Mouse (Mus musculus): ENCODE results near the gene Hist1h2af. TPM values are rescaled to one million over a fixed set of nuclear protein-coding genes. Genes with fewer than 3 reads are reported as not detected.

Hist1h2af gene
- polyA plus RNA-seq, 1 experiment from 2014 or later, result 7.9 TPM

DNA sequence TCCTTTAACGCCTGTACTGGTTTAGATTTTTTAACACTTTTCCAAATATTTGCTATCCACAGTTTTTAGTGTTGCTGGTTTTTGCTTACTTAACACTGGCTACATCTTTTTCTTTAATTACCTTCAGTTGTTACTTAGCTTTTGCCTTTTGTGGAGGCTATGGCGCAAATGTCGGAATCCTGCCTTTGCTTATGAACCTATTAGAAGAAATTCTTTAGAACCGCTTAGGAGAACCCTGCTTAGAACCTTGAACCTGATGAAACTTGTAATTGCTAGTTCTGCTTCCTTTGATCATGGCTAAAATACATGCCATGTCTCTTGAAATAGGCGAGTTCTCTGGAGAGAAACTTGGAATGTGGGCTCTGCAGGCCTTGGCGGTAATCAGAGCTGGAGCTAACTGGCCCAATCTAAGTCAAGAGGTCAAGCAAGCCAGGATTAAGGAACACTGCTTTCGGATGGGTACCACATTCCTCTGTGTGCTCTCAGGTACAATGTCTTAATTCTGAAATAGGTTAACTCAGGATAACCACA is 42.7 kb downstream of the Hist1h2af start:
- Histone ChIP-seq H3K4me3 (peak overlapping the region; percentile 47), H3K4me1 (peaks cover 29% of the 10 kb centered on the region), H3K4me2 (replicated peaks) (peak overlapping the region; percentile 66), H3K9ac (replicated peaks) (peak overlapping the region; percentile 75), H3K27me3 (no peaks in the 10 kb centered on the region), H3K36me3 (no peaks in the 10 kb centered on the region), H3K9me3 (no peaks in the 10 kb centered on the region), H3K27ac (replicated peaks) (peak overlapping the region; percentile 80)
- 2% methylated on average over 7 of the region's 7 CpGs for WGBS
- no peak for ATAC-seq (ENCODE audit: low FRiP score, low read depth)

DNA sequence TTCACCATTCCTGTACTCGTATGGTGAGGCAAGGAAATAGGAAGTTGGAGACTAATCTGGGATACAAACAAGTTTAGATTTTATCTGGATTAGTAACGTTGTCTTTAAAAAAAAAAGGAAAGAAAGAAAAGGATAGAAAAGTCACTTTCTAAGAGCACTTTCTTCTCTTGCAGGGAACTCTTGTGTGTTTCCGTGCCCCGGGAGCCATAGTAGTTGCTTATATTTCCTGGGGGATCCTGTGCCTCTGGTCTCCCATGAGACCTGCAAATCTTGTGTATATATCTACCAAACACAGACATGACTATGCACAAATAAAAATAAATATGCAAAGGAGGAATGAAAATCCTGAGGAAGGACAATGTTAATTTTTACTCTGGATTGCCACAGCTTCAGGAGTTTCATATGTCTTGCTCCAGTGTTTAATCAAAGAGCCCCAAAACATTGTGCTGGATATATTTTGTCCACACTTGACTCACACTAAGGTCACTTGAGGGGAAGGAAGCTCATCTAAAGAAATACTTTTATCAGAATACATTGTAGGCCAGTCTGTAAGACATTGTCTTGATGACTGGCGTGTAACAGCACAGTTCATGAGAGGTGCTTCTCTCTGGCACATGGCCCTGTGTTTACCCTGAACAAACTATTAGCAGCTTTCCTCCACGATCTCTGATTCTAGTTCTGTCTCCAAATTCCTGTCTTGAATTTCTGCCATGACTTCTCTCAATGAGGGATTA is 43.4 kb downstream of the Hist1h2af start:
- H3K27me3 ChIP-seq, result no peaks in the 10 kb centered on the region
- peak overlapping the region; percentile 66 for H3K4me2 ChIP-seq (replicated peaks)
- no peak for ATAC-seq (ENCODE audit: low FRiP score, low read depth)
- H3K27ac ChIP-seq (replicated peaks), result peak overlapping the region; percentile 80
- WGBS, result 51% methylated on average over 6 of the region's 6 CpGs
- H3K36me3 ChIP-seq, result no peaks in the 10 kb centered on the region
- no peaks in the 10 kb centered on the region for H3K9me3 ChIP-seq
- H3K4me3 ChIP-seq, result peak overlapping the region; percentile 47
- H3K4me1 ChIP-seq, result peaks cover 30% of the 10 kb centered on the region
- H3K9ac ChIP-seq (replicated peaks), result peak overlapping the region; percentile 75

DNA sequence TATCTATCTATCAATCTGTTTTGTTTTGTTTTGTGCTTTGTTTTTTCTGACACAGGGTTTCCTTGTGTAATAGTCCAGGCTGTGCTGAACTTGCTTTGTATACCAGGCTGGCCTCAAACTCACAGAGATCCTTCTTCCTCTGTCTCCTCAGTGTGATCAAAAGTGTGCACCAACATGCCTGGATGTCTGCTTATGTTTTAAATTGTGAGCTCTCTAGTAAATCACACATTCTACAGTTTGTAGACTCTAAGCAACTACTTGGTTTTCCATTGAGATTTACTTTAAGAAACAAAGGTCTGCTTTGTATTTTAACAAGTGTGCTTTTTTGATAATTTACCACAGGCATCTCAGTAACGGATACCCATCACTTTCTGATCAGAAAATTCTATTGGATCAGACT is 44.1 kb downstream of the Hist1h2af start:
- Histone ChIP-seq H3K4me3 (no peak overlapping the region), H3K9ac (replicated peaks) (no peak overlapping the region), H3K4me1 (peaks cover 32% of the 10 kb centered on the region), H3K27ac (replicated peaks) (no peak overlapping the region), H3K9me3 (no peaks in the 10 kb centered on the region), H3K4me2 (replicated peaks) (no peak overlapping the region), H3K27me3 (no peaks in the 10 kb centered on the region), H3K36me3 (no peaks in the 10 kb centered on the region)
- no peak for ATAC-seq (ENCODE audit: low FRiP score, low read depth)
- 90% methylated on average over 1 of the region's 1 CpGs for WGBS

DNA sequence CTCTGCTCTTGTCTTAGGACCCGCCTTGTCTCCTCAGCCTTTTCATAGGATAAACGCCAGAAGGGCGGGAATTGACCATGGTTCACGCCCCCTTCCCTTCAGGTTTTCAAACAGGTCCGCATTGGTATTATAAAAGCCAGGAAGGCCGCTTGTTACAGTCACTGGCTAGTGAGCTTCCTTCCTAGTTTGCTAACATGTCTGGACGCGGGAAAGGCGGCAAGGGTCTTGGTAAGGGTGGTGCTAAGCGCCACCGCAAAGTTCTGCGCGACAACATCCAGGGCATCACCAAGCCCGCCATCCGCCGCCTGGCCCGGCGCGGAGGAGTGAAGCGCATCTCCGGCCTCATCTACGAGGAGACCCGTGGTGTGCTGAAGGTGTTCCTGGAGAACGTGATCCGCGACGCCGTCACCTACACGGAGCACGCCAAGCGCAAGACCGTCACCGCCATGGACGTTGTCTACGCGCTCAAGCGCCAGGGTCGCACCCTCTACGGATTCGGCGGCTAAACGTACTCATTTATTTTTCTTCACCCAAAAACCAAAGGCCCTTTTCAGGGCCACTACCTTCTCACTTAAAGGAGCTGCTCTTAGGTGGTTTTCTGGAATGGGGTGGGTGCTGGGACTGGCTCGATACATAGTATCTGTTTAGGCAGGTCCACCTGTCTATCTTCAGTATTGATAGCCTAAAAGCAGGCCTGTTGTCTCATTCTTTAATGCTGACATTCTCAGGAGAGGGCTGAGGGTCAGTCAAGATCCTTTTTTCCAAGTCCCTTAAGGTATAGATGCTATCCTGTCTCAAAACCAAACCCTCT is 47.9 kb downstream of the Hist1h2af start, which contains the start of gene Hist1h4d:
TSS of gene Hist1h4d (plus strand) at position 191 of the 811 bp plus-strand sequence.
- H3K9ac ChIP-seq (replicated peaks), result peak within 1 kb of the TSS; percentile 70
- peak; percentile 89 for ATAC-seq (ENCODE audit: low FRiP score, low read depth)
- no peaks in the 10 kb centered on the region for H3K36me3 ChIP-seq
- peaks cover 38% of the 10 kb centered on the region for H3K4me1 ChIP-seq
- peak within 1 kb of the TSS; percentile 51 for H3K4me3 ChIP-seq
- peak within 1 kb of the TSS; percentile 95 for H3K27ac ChIP-seq (replicated peaks)
- H3K27me3 ChIP-seq, result no peaks in the 10 kb centered on the region
- peak within 1 kb of the TSS; percentile 82 for H3K4me2 ChIP-seq (replicated peaks)
- no peaks in the 10 kb centered on the region for H3K9me3 ChIP-seq
- WGBS, result under 1% methylated on average over 43 of the region's 43 CpGs

DNA sequence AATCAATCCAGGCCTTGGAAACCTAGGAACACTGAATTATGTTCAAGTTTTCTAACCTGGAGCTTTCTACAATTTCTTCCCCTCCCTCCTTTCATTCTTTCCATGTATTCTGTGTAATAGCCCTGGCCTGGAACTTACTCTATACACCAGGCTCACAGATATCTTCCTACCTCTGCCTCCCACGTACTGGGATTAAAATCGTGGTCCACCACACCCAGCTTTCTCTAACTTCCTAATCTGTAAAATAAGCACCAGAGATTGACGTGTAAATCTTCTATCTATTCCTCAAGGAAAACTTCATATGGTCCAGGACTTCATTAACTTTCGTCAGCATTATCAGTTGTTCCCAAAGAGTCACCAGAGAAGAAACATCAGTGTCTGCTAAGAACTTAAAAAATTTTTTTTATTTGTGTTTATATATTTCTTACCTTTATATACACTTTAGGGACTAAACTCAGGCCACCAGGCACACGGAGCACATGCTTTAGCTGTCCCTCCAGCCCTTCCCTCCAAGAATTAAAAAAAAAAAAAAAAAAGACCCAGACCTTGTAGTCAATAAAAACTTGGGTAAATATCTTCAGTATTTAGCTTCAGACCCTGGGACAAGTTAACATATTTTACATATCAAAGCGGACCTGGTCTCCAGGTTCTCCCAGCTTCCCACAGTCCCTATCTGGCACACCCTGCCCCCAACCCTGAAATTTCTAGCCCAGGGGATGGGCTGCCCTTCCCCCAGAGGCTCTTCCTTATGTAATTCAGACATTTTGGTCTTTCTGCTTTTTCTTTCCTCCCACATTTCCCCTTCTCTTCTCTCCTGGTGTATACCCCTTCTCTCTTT is 48.7 kb downstream of the Hist1h2af start:
- no peaks in the 10 kb centered on the region for H3K36me3 ChIP-seq
- H3K4me2 ChIP-seq (replicated peaks), result peak overlapping the region; percentile 82
- peak overlapping the region; percentile 51 for H3K4me3 ChIP-seq
- peak overlapping the region; percentile 70 for H3K9ac ChIP-seq (replicated peaks)
- H3K27me3 ChIP-seq, result no peaks in the 10 kb centered on the region
- WGBS, result 4% methylated on average over 6 of the region's 6 CpGs
- no peak for ATAC-seq (ENCODE audit: low FRiP score, low read depth)
- peak overlapping the region; percentile 95 for H3K27ac ChIP-seq (replicated peaks)
- H3K9me3 ChIP-seq, result no peaks in the 10 kb centered on the region
- H3K4me1 ChIP-seq, result peaks cover 34% of the 10 kb centered on the region

DNA sequence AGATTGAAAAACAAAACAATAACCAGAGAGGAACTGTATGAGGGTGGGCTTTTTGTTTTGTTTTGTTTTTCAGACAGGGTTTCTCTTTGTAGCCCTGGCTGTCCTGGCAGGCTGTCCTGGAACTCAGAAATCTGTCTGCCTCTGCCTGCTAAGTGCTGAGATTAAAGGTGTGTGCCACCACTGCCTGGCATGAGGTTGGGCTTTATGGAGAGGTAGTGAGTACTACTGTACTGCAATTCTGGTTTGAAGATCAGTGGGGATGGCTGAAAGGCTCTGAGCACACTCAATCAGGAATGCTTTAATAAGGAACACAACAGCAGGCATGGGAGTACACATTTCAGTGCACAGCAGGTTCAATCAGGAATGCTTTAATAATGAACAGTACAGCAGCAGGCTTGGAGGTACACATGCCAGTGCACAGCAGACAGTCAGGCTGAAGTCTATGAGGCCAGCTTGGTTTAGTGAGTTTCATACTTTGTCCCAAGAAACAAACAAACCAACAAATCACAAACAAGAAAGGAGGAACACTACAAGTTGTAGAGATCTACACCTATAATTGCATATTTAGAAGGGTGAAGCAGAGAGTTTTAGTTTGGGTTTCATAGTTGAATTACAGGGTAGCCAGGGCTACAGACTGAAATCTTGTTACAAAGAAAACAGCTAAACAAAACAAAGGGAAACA is 49.8 kb downstream of the Hist1h2af start:
- Histone ChIP-seq H3K4me2 (replicated peaks) (peak overlapping the region; percentile 82), H3K27me3 (no peaks in the 10 kb centered on the region), H3K36me3 (no peaks in the 10 kb centered on the region), H3K9me3 (no peaks in the 10 kb centered on the region), H3K4me3 (no peak overlapping the region), H3K4me1 (peaks cover 34% of the 10 kb centered on the region), H3K27ac (replicated peaks) (peak overlapping the region; percentile 95), H3K9ac (replicated peaks) (no peak overlapping the region)
- ATAC-seq (ENCODE audit: low FRiP score, low read depth), result no peak

Small RNA genes lying within 50 kb of the gene (microRNA-seq; reads per million reads assigned to microRNA genes)
- gene Gm44297 (not detected), gene Gm44359 (not detected), gene Gm44394 (not detected), gene n-TStga1 (not detected)

Other genes starting within 250 kb of the Hist1h2af start
- gene Zfp322a, start 164.7 kb upstream of the Hist1h2af start, polyA plus RNA-seq (2016; fragmentation: Nextera tagmentation; extraction: Ambion mirVana), result 66.1 and 66.9 TPM in 2 replicates
- gene Abt1, start 110.0 kb upstream of the Hist1h2af start, polyA plus RNA-seq (2016; fragmentation: Nextera tagmentation; extraction: Ambion mirVana), result 10.1 and 12.3 TPM in 2 replicates
- not detected in 2 replicates for gene Btn1a1, start 68.0 kb upstream of the Hist1h2af start, polyA plus RNA-seq (2016; fragmentation: Nextera tagmentation; extraction: Ambion mirVana)
- gene Btn2a2, start 45.0 kb upstream of the Hist1h2af start, polyA plus RNA-seq (2016; fragmentation: Nextera tagmentation; extraction: Ambion mirVana), result 0.10 and 0.17 TPM in 2 replicates
- 4.2 and 4.4 TPM in 2 replicates for gene Hist1h4h, start 2.9 kb upstream of the Hist1h2af start, polyA plus RNA-seq (2016; fragmentation: Nextera tagmentation; extraction: Ambion mirVana)
- 4.8 and 6.9 TPM in 2 replicates for gene Hist1h3g, start 1.5 kb downstream of the Hist1h2af start, polyA plus RNA-seq (2016; fragmentation: Nextera tagmentation; extraction: Ambion mirVana)
- 0.56 and 0.64 TPM in 2 replicates for gene Hist1h2bh, start 9.5 kb downstream of the Hist1h2af start, polyA plus RNA-seq (2016; fragmentation: Nextera tagmentation; extraction: Ambion mirVana)
- gene Hist1h3f, start 10.1 kb downstream of the Hist1h2af start, polyA plus RNA-seq (2016; fragmentation: Nextera tagmentation; extraction: Ambion mirVana), result 1.0 and 1.3 TPM in 2 replicates
- gene Hist1h4f, start 17.7 kb downstream of the Hist1h2af start, polyA plus RNA-seq (2016; fragmentation: Nextera tagmentation; extraction: Ambion mirVana), result 0.85 and 1.7 TPM in 2 replicates
- 0.37 and 0.45 TPM in 2 replicates for gene Hist1h1d, start 19.4 kb downstream of the Hist1h2af start, polyA plus RNA-seq (2016; fragmentation: Nextera tagmentation; extraction: Ambion mirVana)
- gene Hist1h3e, start 28.5 kb downstream of the Hist1h2af start, polyA plus RNA-seq (2016; fragmentation: Nextera tagmentation; extraction: Ambion mirVana), result 6.5 and 7.0 TPM in 2 replicates
- 95.2 and 113 TPM in 2 replicates for gene Hist1h2ae, start 37.3 kb downstream of the Hist1h2af start, polyA plus RNA-seq (2016; fragmentation: Nextera tagmentation; extraction: Ambion mirVana)
- 13.0 and 13.8 TPM in 2 replicates for gene Hist1h2bg, start 37.5 kb downstream of the Hist1h2af start, polyA plus RNA-seq (2016; fragmentation: Nextera tagmentation; extraction: Ambion mirVana)
- gene Hist1h2bf, start 40.3 kb downstream of the Hist1h2af start, polyA plus RNA-seq (2016; fragmentation: Nextera tagmentation; extraction: Ambion mirVana), result 4.5 and 5.1 TPM in 2 replicates
- gene Hist1h2ad, start 40.5 kb downstream of the Hist1h2af start, polyA plus RNA-seq (2016; fragmentation: Nextera tagmentation; extraction: Ambion mirVana), result 1.8 and 2.5 TPM in 2 replicates
- gene Hist1h3d, start 41.9 kb downstream of the Hist1h2af start, polyA plus RNA-seq (2016; fragmentation: Nextera tagmentation; extraction: Ambion mirVana), result 4.6 and 5.4 TPM in 2 replicates
- gene Hist1h4d, start 47.7 kb downstream of the Hist1h2af start, polyA plus RNA-seq (2016; fragmentation: Nextera tagmentation; extraction: Ambion mirVana), result 109 and 113 TPM in 2 replicates
- gene Hist1h2be, start 87.2 kb downstream of the Hist1h2af start, polyA plus RNA-seq (2016; fragmentation: Nextera tagmentation; extraction: Ambion mirVana), result 2.5 and 2.9 TPM in 2 replicates
- 24.2 and 27.0 TPM in 2 replicates for gene Hist1h1e, start 88.7 kb downstream of the Hist1h2af start, polyA plus RNA-seq (2016; fragmentation: Nextera tagmentation; extraction: Ambion mirVana)
- gene Hist1h2ac, start 150.0 kb downstream of the Hist1h2af start, polyA plus RNA-seq (2016; fragmentation: Nextera tagmentation; extraction: Ambion mirVana), result 1.1 TPM in 2 replicates
- gene Hist1h2bc, start 150.3 kb downstream of the Hist1h2af start, polyA plus RNA-seq (2016; fragmentation: Nextera tagmentation; extraction: Ambion mirVana), result 28.7 and 29.9 TPM in 2 replicates
- not detected in 2 replicates for gene Hist1h1t, start 161.9 kb downstream of the Hist1h2af start, polyA plus RNA-seq (2016; fragmentation: Nextera tagmentation; extraction: Ambion mirVana)
- gene Hist1h4c, start 164.5 kb downstream of the Hist1h2af start, polyA plus RNA-seq (2016; fragmentation: Nextera tagmentation; extraction: Ambion mirVana), result 5.8 and 6.8 TPM in 2 replicates
- 3.1 and 3.3 TPM in 2 replicates for gene Hfe, start 176.9 kb downstream of the Hist1h2af start, polyA plus RNA-seq (2016; fragmentation: Nextera tagmentation; extraction: Ambion mirVana)
- 13.6 and 14.0 TPM in 2 replicates for gene Hist1h1c, start 204.9 kb downstream of the Hist1h2af start, polyA plus RNA-seq (2016; fragmentation: Nextera tagmentation; extraction: Ambion mirVana)
- 7.9 and 9.3 TPM in 2 replicates for gene Hist1h3c, start 211.7 kb downstream of the Hist1h2af start, polyA plus RNA-seq (2016; fragmentation: Nextera tagmentation; extraction: Ambion mirVana)
- gene Hist1h2bb, start 212.8 kb downstream of the Hist1h2af start, polyA plus RNA-seq (2016; fragmentation: Nextera tagmentation; extraction: Ambion mirVana), result 2.5 and 4.5 TPM in 2 replicates
- 53.0 and 53.2 TPM in 2 replicates for gene Hist1h2ab, start 217.2 kb downstream of the Hist1h2af start, polyA plus RNA-seq (2016; fragmentation: Nextera tagmentation; extraction: Ambion mirVana)
- 14.7 and 16.1 TPM in 2 replicates for gene Hist1h3b, start 218.4 kb downstream of the Hist1h2af start, polyA plus RNA-seq (2016; fragmentation: Nextera tagmentation; extraction: Ambion mirVana)
- 5.0 and 8.0 TPM in 2 replicates for gene Hist1h4b, start 223.1 kb downstream of the Hist1h2af start, polyA plus RNA-seq (2016; fragmentation: Nextera tagmentation; extraction: Ambion mirVana)
- gene Hist1h4a, start 227.3 kb downstream of the Hist1h2af start, polyA plus RNA-seq (2016; fragmentation: Nextera tagmentation; extraction: Ambion mirVana), result 0.41 and 1.3 TPM in 2 replicates
- 4.6 and 5.1 TPM in 2 replicates for gene Hist1h3a, start 228.5 kb downstream of the Hist1h2af start, polyA plus RNA-seq (2016; fragmentation: Nextera tagmentation; extraction: Ambion mirVana)
- gene Hist1h1a, start 229.8 kb downstream of the Hist1h2af start, polyA plus RNA-seq (2016; fragmentation: Nextera tagmentation; extraction: Ambion mirVana), result 2.3 and 3.6 TPM in 2 replicates
- not detected in 2 replicates for gene Trim38, start 236.0 kb downstream of the Hist1h2af start, polyA plus RNA-seq (2016; fragmentation: Nextera tagmentation; extraction: Ambion mirVana)